Mouse (Mus musculus): ENCODE data around the gene Fam102a. TPM values are rescaled to one million over a fixed set of nuclear protein-coding genes. Genes with fewer than 3 reads are reported as not detected.

The Fam102a gene
- polyA plus RNA-seq, 1 experiment = 39.0 TPM

DNA sequence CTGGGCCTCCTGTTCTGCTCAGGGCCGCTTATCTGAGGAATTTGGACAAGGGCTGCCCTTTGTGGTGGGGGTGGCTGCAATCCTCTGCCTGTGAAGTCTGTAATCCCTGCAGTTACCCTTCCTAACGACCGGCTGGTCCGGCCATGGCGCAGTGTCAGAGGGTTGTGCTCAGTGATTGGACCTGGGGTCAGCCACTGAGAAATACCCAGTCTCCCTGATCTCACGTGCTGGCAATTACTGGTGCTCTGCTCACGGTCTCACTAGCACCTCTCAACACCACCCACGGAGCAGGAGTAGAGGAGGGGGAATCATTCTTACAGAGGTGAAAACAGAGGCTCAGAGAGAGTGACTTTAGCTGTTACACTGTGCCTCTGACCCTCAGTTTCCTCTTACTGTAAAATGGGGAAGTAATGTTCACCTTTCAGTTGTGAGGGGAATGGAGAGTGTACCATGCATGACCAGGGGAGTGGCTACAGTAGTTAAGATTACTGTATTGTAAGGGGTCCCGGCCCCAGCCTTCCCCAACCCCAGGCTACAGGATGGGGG lies 2.3 kb downstream of the Fam102a start:
- WGBS = 7% methylated on average over 9 of the region's 9 CpGs
- TF ChIP-seq CTCF (conservative IDR thresholded peaks at IDR 0.05; ENCODE audit: insufficient read depth, insufficient read length, low read depth, low read length) = no peak
- no peak for TF ChIP-seq POLR2A (IDR thresholded peaks at IDR 0.05; ENCODE audit: low read depth, low read length)
- peaks cover 45% of the 10 kb centered on the region for H3K4me1 ChIP-seq (ENCODE audit: control insufficient read depth, insufficient read depth, low read length)
- H3K27me3 ChIP-seq (replicated peaks; ENCODE audit: control insufficient read depth, insufficient read depth, low read length) = no peaks in the 10 kb centered on the region
- peak overlapping the region; percentile 74 for H3K4me3 ChIP-seq (ENCODE audit: insufficient read depth, low read depth, low read length)
- no peaks in the 10 kb centered on the region for H3K36me3 ChIP-seq (ENCODE audit: control insufficient read depth, insufficient read depth, low read length)
- H3K27ac ChIP-seq (ENCODE audit: insufficient read depth, low read depth, low read length) = peak overlapping the region; percentile 97
- DNase-seq = peak; percentile 78

GRCm38 (mm10) chr2:32537941-32538340 lies 2.8 kb downstream of the Fam102a start:
- Histone ChIP-seq H3K27me3 (replicated peaks; ENCODE audit: control insufficient read depth, insufficient read depth, low read length) (no peaks in the 10 kb centered on the region), H3K4me1 (ENCODE audit: control insufficient read depth, insufficient read depth, low read length) (peaks cover 48% of the 10 kb centered on the region), H3K27ac (ENCODE audit: insufficient read depth, low read depth, low read length) (peak overlapping the region; percentile 97; the same call in 1 of the 2 replicates), H3K36me3 (ENCODE audit: control insufficient read depth, insufficient read depth, low read length) (no peaks in the 10 kb centered on the region), H3K4me3 (ENCODE audit: insufficient read depth, low read depth, low read length) (peak overlapping the region; percentile 74; the same call in 1 of the 2 replicates)
- TF ChIP-seq CTCF (conservative IDR thresholded peaks at IDR 0.05; ENCODE audit: insufficient read depth, insufficient read length, low read depth, low read length) = no peak
- TF ChIP-seq POLR2A (IDR thresholded peaks at IDR 0.05; ENCODE audit: low read depth, low read length) = no peak
- WGBS = 39% methylated on average over 5 of the region's 5 CpGs
- DNase-seq = peak; percentile 65

DNA sequence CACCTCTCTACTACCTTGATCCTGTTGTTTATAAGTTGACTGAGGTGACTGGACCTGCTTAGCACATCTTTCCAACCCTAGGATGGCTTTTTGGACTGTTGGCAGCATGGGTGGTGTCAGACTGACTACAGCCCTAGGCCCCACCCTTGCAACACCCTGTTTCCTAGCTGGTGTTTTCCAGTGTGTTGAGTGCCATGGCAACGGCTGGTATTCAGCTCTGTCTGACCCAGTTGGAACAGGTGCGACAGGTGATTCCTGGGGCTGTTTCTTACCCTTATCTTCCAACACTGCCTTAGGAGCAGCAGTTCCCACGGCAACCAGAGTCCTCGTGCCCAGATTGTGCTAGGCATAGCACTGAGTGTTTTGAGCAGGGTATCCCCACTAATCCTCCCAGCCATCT lies 3.3 kb downstream of the Fam102a start:
- Histone ChIP-seq H3K4me3 (ENCODE audit: insufficient read depth, low read depth, low read length) (no peak overlapping the region), H3K27me3 (replicated peaks; ENCODE audit: control insufficient read depth, insufficient read depth, low read length) (no peaks in the 10 kb centered on the region), H3K27ac (ENCODE audit: insufficient read depth, low read depth, low read length) (peak overlapping the region; percentile 20), H3K36me3 (ENCODE audit: control insufficient read depth, insufficient read depth, low read length) (no peaks in the 10 kb centered on the region), H3K4me1 (ENCODE audit: control insufficient read depth, insufficient read depth, low read length) (peaks cover 49% of the 10 kb centered on the region)
- 38% methylated on average over 4 of the region's 4 CpGs for WGBS
- no peak for TF ChIP-seq POLR2A (IDR thresholded peaks at IDR 0.05; ENCODE audit: low read depth, low read length)
- no peak for TF ChIP-seq CTCF (conservative IDR thresholded peaks at IDR 0.05; ENCODE audit: insufficient read depth, insufficient read length, low read depth, low read length)
- DNase-seq = peak; percentile 44

GRCm38 (mm10) chr2:32539452-32539981 lies 4.4 kb downstream of the Fam102a start:
- peak; percentile 27 for DNase-seq
- H3K27ac ChIP-seq (ENCODE audit: insufficient read depth, low read depth, low read length) = no peak overlapping the region

DNA sequence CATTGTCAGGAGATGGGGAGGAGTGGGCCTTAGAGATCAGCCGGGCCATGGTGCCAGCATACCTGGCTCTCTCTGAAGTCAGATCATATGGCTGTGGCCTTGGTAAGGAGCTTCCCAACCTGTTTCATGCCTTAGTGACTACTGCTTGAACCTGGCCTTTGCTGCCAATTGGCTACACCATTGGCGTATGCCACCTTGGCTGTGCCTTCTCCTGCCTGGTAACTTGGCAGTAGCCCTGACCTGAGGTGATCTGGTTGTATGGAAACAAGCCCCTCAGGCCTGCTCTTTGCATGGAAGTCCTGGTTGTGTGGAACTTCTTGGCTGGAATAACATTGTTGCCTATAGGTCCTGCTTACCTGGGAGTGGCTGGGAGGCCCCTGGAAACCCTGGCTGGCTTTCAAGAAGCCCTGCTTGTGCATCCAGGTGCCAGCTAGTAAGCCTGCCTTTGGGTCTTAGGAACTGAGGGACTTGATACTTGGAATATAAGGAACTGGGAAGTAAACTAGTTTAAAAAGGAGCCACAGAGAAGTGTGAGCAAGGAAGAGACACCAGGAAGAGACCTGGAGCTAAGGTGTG lies 6.3 kb downstream of the Fam102a start:
- no peak overlapping the region for H3K27ac ChIP-seq (ENCODE audit: insufficient read depth, low read depth, low read length)
- DNase-seq = peak; percentile 27
- 76% methylated on average over 2 of the region's 2 CpGs for WGBS

More at GRCm38 (mm10) chr2:32539452-32539981, 4.4 kb downstream of the Fam102a start:
- no peak overlapping the region for H3K4me3 ChIP-seq (ENCODE audit: insufficient read depth, low read depth, low read length)
- peaks cover 42% of the 10 kb centered on the region for H3K4me1 ChIP-seq (ENCODE audit: control insufficient read depth, insufficient read depth, low read length)
- 45% methylated on average over 14 of the region's 14 CpGs for WGBS
- H3K36me3 ChIP-seq (ENCODE audit: control insufficient read depth, insufficient read depth, low read length) = no peaks in the 10 kb centered on the region
- TF ChIP-seq POLR2A (IDR thresholded peaks at IDR 0.05; ENCODE audit: low read depth, low read length) (no peak), CTCF (conservative IDR thresholded peaks at IDR 0.05; ENCODE audit: insufficient read depth, insufficient read length, low read depth, low read length) (no peak)
- no peaks in the 10 kb centered on the region for H3K27me3 ChIP-seq (replicated peaks; ENCODE audit: control insufficient read depth, insufficient read depth, low read length)

DNA sequence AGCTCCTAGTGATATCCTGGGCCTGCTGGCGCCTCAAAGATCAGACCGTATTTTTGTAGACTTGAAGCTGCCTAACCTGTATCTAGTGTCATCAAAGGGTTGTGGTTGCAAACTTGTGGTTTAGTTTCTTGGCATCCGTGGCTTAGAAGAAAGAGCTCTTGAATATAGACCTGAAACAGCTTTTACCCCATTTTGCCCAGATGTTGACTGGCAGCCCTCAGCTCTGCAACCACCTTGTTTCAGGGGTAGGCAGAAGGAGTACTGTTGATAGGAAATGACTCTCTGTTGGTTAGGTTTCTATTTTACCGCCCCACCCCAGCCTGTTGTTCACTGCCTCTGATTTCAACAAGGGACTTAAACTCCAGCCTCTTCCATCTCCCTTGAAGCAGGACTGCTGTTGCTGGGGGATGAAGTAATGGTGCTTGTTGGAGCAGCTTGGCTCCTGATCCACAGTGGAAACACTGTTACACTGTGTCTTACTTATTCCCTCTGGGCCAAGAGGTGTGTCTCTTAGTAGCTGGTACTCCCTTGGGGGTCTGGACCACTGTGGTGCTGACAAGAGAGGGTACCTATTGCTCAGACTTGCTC lies 6.9 kb downstream of the Fam102a start:
- no peak for DNase-seq
- Histone ChIP-seq H3K27ac (ENCODE audit: insufficient read depth, low read depth, low read length) (no peak overlapping the region), H3K4me1 (ENCODE audit: control insufficient read depth, insufficient read depth, low read length) (peaks cover 47% of the 10 kb centered on the region), H3K36me3 (ENCODE audit: control insufficient read depth, insufficient read depth, low read length) (no peaks in the 10 kb centered on the region), H3K4me3 (ENCODE audit: insufficient read depth, low read depth, low read length) (no peak overlapping the region), H3K27me3 (replicated peaks; ENCODE audit: control insufficient read depth, insufficient read depth, low read length) (no peaks in the 10 kb centered on the region)
- 78% methylated on average over 4 of the region's 4 CpGs for WGBS
- TF ChIP-seq CTCF (conservative IDR thresholded peaks at IDR 0.05; ENCODE audit: insufficient read depth, insufficient read length, low read depth, low read length) = no peak
- TF ChIP-seq POLR2A (IDR thresholded peaks at IDR 0.05; ENCODE audit: low read depth, low read length) = no peak

More for the DNA sequence above, 6.3 kb downstream of the Fam102a start:
- peaks cover 42% of the 10 kb centered on the region for H3K4me1 ChIP-seq (ENCODE audit: control insufficient read depth, insufficient read depth, low read length)
- no peak overlapping the region for H3K4me3 ChIP-seq (ENCODE audit: insufficient read depth, low read depth, low read length)
- no peaks in the 10 kb centered on the region for H3K27me3 ChIP-seq (replicated peaks; ENCODE audit: control insufficient read depth, insufficient read depth, low read length)
- no peaks in the 10 kb centered on the region for H3K36me3 ChIP-seq (ENCODE audit: control insufficient read depth, insufficient read depth, low read length)
- TF ChIP-seq POLR2A (IDR thresholded peaks at IDR 0.05; ENCODE audit: low read depth, low read length) (no peak), CTCF (conservative IDR thresholded peaks at IDR 0.05; ENCODE audit: insufficient read depth, insufficient read length, low read depth, low read length) (no peak)

DNA sequence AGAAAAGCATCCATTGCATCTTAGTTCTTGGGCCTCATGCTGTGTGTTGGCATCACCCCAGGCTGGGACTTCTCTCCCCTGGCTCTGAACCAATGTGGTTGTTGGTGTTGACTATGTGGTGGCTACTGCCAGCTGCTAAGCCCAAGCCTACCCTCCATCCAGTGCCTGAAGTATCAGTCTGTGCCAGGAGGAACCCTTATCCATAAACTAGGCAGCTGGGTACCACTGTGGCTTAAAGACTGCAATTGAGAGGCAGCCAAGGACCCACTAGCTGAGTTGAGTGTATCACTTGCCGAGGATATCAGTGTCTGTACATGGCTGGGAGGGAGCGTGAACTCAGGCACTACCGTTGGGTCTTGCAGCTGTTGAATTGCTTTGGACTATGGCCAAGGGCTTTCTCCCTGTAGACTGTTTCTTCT lies 7.9 kb downstream of the Fam102a start:
- Histone ChIP-seq H3K4me3 (ENCODE audit: insufficient read depth, low read depth, low read length) (no peak overlapping the region), H3K36me3 (ENCODE audit: control insufficient read depth, insufficient read depth, low read length) (no peaks in the 10 kb centered on the region), H3K27ac (ENCODE audit: insufficient read depth, low read depth, low read length) (no peak overlapping the region), H3K4me1 (ENCODE audit: control insufficient read depth, insufficient read depth, low read length) (peaks cover 44% of the 10 kb centered on the region), H3K27me3 (replicated peaks; ENCODE audit: control insufficient read depth, insufficient read depth, low read length) (no peaks in the 10 kb centered on the region)
- no peak for TF ChIP-seq CTCF (conservative IDR thresholded peaks at IDR 0.05; ENCODE audit: insufficient read depth, insufficient read length, low read depth, low read length)
- TF ChIP-seq POLR2A (IDR thresholded peaks at IDR 0.05; ENCODE audit: low read depth, low read length) = no peak
- WGBS = 42% methylated on average over 3 of the region's 3 CpGs
- DNase-seq = no peak

Data from kidney, adult 2 months (tissue).